Mouse (Mus musculus): Measurements from ENCODE around the gene Phldb2. TPM values are rescaled to one million over a fixed set of nuclear protein-coding genes. Genes with fewer than 3 reads are reported as not detected.

The Phldb2 gene
- total and polyA plus RNA-seq, 3 experiments, result not detected

- H3K79me2 ChIP-seq (ENCODE audit: control insufficient read depth, insufficient read depth, low read length, poor library complexity), result no peaks in the 10 kb centered on the region
- H3K9ac ChIP-seq (ENCODE audit: control insufficient read depth, low read depth, low read length, poor library complexity, severe bottlenecking), result no peak overlapping the region
- H3K9me3 ChIP-seq (replicated peaks; ENCODE audit: insufficient read depth, low read length), result no peaks in the 10 kb centered on the region
- no peak overlapping the region for H3K27ac ChIP-seq (ENCODE audit: control insufficient read depth, low read depth, low read length)
- no peaks in the 10 kb centered on the region for H3K4me1 ChIP-seq (ENCODE audit: control insufficient read depth in 1 of 2, insufficient read depth in 2 of 2, low read length in 2 of 2)
- TF ChIP-seq EP300 (IDR thresholded peaks at IDR 0.05; ENCODE audit: low read depth in 1 of 2, low read length in 2 of 2) (no peak), E2F4 (IDR thresholded peaks at IDR 0.05; ENCODE audit: borderline replicate concordance, low read depth, low read length) (no peak), SIN3A (IDR thresholded peaks at IDR 0.05; ENCODE audit: low read length) (no peak), TAL1 (IDR thresholded peaks at IDR 0.05; ENCODE audit: low read length) (no peak), KAT2A (conservative IDR thresholded peaks at IDR 0.05; ENCODE audit: low read depth, low read length) (no peak), TCF12 (IDR thresholded peaks at IDR 0.05; ENCODE audit: low read depth, low read length) (no peak), ELF1 (IDR thresholded peaks at IDR 0.05; ENCODE audit: low read depth, low read length) (no peak), MYC (IDR thresholded peaks at IDR 0.05; ENCODE audit: low read depth, low read length) (no peak), POLR2AphosphoS5 (IDR thresholded peaks at IDR 0.05; ENCODE audit: borderline replicate concordance, low read depth, low read length) (no peak), USF2 (IDR thresholded peaks at IDR 0.05; ENCODE audit: borderline replicate concordance in 1 of 2, insufficient read depth in 1 of 2, low read depth in 1 of 2, low read length in 2 of 2) (no peak), ZMIZ1 (IDR thresholded peaks at IDR 0.05; ENCODE audit: low read depth, low read length) (no peak), ZC3H11A (IDR thresholded peaks at IDR 0.05; ENCODE audit: low read depth, low read length) (no peak), NRF1 (IDR thresholded peaks at IDR 0.05; ENCODE audit: insufficient read depth, low read depth, low read length, poor library complexity, severe bottlenecking) (no peak), RCOR1 (IDR thresholded peaks at IDR 0.05; ENCODE audit: low read depth, low read length) (no peak)
- no peaks in the 10 kb centered on the region for H3K27me3 ChIP-seq (ENCODE audit: control insufficient read depth in 1 of 2, insufficient read depth in 2 of 2, low read length in 2 of 2)
- DNase-seq (ENCODE audit: low read depth, low spot score), result no peak
- no peaks in the 10 kb centered on the region for H3K36me3 ChIP-seq (ENCODE audit: control insufficient read depth in 1 of 2, insufficient read depth in 2 of 2, low read length in 2 of 2)
- H3K4me3 ChIP-seq (ENCODE audit: control insufficient read depth in 1 of 2, insufficient read depth in 1 of 2, low read depth in 2 of 2, low read length in 2 of 2), result no peak overlapping the region
These were observed 29.5 kb downstream of the Phldb2 start for GRCm38 (mm10) chr16:45923731-45924424.

GRCm38 (mm10) chr16:45922546-45923229 lies 30.7 kb downstream of the Phldb2 start:
- no peaks in the 10 kb centered on the region for H3K36me3 ChIP-seq (ENCODE audit: control insufficient read depth in 1 of 2, insufficient read depth in 2 of 2, low read length in 2 of 2)

More at GRCm38 (mm10) chr16:45922546-45923229, 30.7 kb downstream of the Phldb2 start:
- Histone ChIP-seq H3K27ac (ENCODE audit: control insufficient read depth, low read depth, low read length) (no peak overlapping the region), H3K4me3 (ENCODE audit: control insufficient read depth in 1 of 2, insufficient read depth in 1 of 2, low read depth in 2 of 2, low read length in 2 of 2) (no peak overlapping the region), H3K9me3 (replicated peaks; ENCODE audit: insufficient read depth, low read length) (no peaks in the 10 kb centered on the region), H3K4me1 (ENCODE audit: control insufficient read depth in 1 of 2, insufficient read depth in 2 of 2, low read length in 2 of 2) (no peaks in the 10 kb centered on the region), H3K9ac (ENCODE audit: control insufficient read depth, low read depth, low read length, poor library complexity, severe bottlenecking) (no peak overlapping the region), H3K79me2 (ENCODE audit: control insufficient read depth, insufficient read depth, low read length, poor library complexity) (no peaks in the 10 kb centered on the region), H3K27me3 (ENCODE audit: control insufficient read depth in 1 of 2, insufficient read depth in 2 of 2, low read length in 2 of 2) (no peaks in the 10 kb centered on the region)
- TF ChIP-seq SMC3 (IDR thresholded peaks at IDR 0.05; ENCODE audit: low read depth, low read length) (no peak), POLR2AphosphoS2 (IDR thresholded peaks at IDR 0.05; ENCODE audit: low read length) (no peak), CTCF (IDR thresholded peaks at IDR 0.05 in 2 of 3, conservative IDR thresholded peaks at IDR 0.05 in 1 of 3; ENCODE audit: control insufficient read depth in 1 of 3, insufficient read depth in 1 of 3, low read depth in 2 of 3, low read length in 3 of 3, poor library complexity in 1 of 3, severe bottlenecking in 1 of 3) (no peak), TBP (IDR thresholded peaks at IDR 0.05; ENCODE audit: low read depth, low read length) (no peak), NELFE (IDR thresholded peaks at IDR 0.05; ENCODE audit: low read depth, low read length) (no peak), MYB (IDR thresholded peaks at IDR 0.05; ENCODE audit: low read depth, low read length) (no peak), ZKSCAN1 (IDR thresholded peaks at IDR 0.05; ENCODE audit: low read depth, low read length) (no peak), ZNF384 (IDR thresholded peaks at IDR 0.05; ENCODE audit: low read depth, low read length) (no peak), TAL1 (IDR thresholded peaks at IDR 0.05; ENCODE audit: low read length) (no peak), TCF12 (IDR thresholded peaks at IDR 0.05; ENCODE audit: low read depth, low read length) (no peak), E2F4 (IDR thresholded peaks at IDR 0.05; ENCODE audit: borderline replicate concordance, low read depth, low read length) (no peak), POLR2A (IDR thresholded peaks at IDR 0.05; ENCODE audit: control insufficient read depth in 1 of 2, insufficient read depth in 1 of 2, low read depth in 1 of 2, low read length in 2 of 2, poor library complexity in 1 of 2) (no peak)
- DNase-seq (ENCODE audit: low read depth, low spot score), result no peak
